23 mouse cellular contexts compared by ENCODE assay signal in genomic region chr17:10982136-10982535, GRCm38 (mm10).
DNase-seq lines count a peak whose midpoint lies in the region; ATAC-seq and TF ChIP-seq lines count a peak whose summit lies in the region.
"Had no signal": no experiment of that assay in that cellular context is flagged by ENCODE, and none has a peak within 500 bp of the region (broad histone marks: within the 10 kb centered on the region; RNA-seq: fewer than 3 reads in every experiment).

No protein-coding gene starts in this region.

- no peaks in the 10 kb centered on the region for H3K27me3 ChIP-seq in liver, adult 2 months (ENCODE audit: control insufficient read depth, insufficient read depth, low read length)
- no peaks in the 10 kb centered on the region for H3K27me3 ChIP-seq in liver, postnatal 0 days (ENCODE audit: insufficient read depth, low read length)
- H3K27me3 ChIP-seq: forebrain, embryonic 13.5 days; heart, embryonic 13.5 days; hindbrain, embryonic 12.5 days; hindbrain, embryonic 15.5 days; Patski had no signal

- no peak overlapping the region for H3K4me2 ChIP-seq in liver, postnatal 0 days (ENCODE audit: low read depth, low read length)
- H3K4me2 ChIP-seq: forebrain, embryonic 13.5 days; heart, embryonic 13.5 days; hindbrain, embryonic 12.5 days; hindbrain, embryonic 15.5 days had no signal

- H3K4me1 ChIP-seq in liver, adult 2 months (ENCODE audit: control insufficient read depth, insufficient read depth, low read length) = no peaks in the 10 kb centered on the region
- H3K4me1 ChIP-seq in liver, postnatal 0 days (ENCODE audit: insufficient read depth) = no peaks in the 10 kb centered on the region
- H3K4me1 ChIP-seq: forebrain, embryonic 10.5 days; forebrain, embryonic 13.5 days; heart, embryonic 13.5 days; hindbrain, embryonic 12.5 days; hindbrain, embryonic 15.5 days had no signal

- no peak for TF ChIP-seq CTCF in liver, adult 2 months (IDR thresholded peaks at IDR 0.05; ENCODE audit: low read depth, low read length)
- no peak for TF ChIP-seq CTCF in liver, postnatal 0 days (IDR thresholded peaks at IDR 0.05; ENCODE audit: low read depth)

- WGBS in liver, adult 2 months = 72% methylated on average over 4 of the region's 4 CpGs
- 48% methylated on average over 4 of the region's 4 CpGs for WGBS in liver, postnatal 0 days (ENCODE audit: insufficient replicate concordance)

- H3K9ac ChIP-seq in liver, adult 2 months (ENCODE audit: low read depth, low read length) = no peak overlapping the region
- no peak overlapping the region for H3K9ac ChIP-seq in liver, postnatal 0 days (replicated peaks)
- H3K9ac ChIP-seq: forebrain, embryonic 13.5 days; heart, embryonic 13.5 days; hindbrain, embryonic 12.5 days; hindbrain, embryonic 15.5 days had no signal

- TF ChIP-seq EP300 in liver, postnatal 0 days (IDR thresholded peaks at IDR 0.05; ENCODE audit: low read depth) = no peak

- no peak overlapping the region for H3K27ac ChIP-seq in liver, adult 2 months (replicated peaks; ENCODE audit: insufficient read depth, low read depth, low read length)
- no peak overlapping the region for H3K27ac ChIP-seq in liver, postnatal 0 days (ENCODE audit: low read depth)
- H3K27ac ChIP-seq: forebrain, embryonic 10.5 days; forebrain, embryonic 13.5 days; gastrocnemius, adult 2 months; heart, embryonic 13.5 days; hindbrain, embryonic 12.5 days; hindbrain, embryonic 15.5 days had no signal

- no peaks in the 10 kb centered on the region for H3K9me3 ChIP-seq in liver, postnatal 0 days (ENCODE audit: low read length)
- H3K9me3 ChIP-seq: forebrain, embryonic 10.5 days; forebrain, embryonic 13.5 days; G1E; hindbrain, embryonic 12.5 days; hindbrain, embryonic 15.5 days had no signal

- ATAC-seq in liver, postnatal 0 days = no peak
- ATAC-seq in megakaryocyte, adult 5-6 weeks (ENCODE audit: poor library complexity, severe bottlenecking) = peak; percentile 96
- ATAC-seq: forebrain, embryonic 13.5 days; forebrain, embryonic 16.5 days; Patski had no signal

- no peak overlapping the region for H3K4me3 ChIP-seq in liver, adult 2 months (ENCODE audit: insufficient read depth, low read depth, low read length)
- no peak overlapping the region for H3K4me3 ChIP-seq in liver, postnatal 0 days (ENCODE audit: low read depth, low read length)
- H3K4me3 ChIP-seq: forebrain, embryonic 10.5 days; forebrain, embryonic 13.5 days; gastrocnemius, adult 2 months; heart, embryonic 13.5 days; hindbrain, embryonic 12.5 days; hindbrain, embryonic 15.5 days had no signal

- no peaks in the 10 kb centered on the region for H3K79me2 ChIP-seq in liver, adult 2 months (ENCODE audit: control insufficient read depth, insufficient read depth, low read length)

- peak; percentile 4 for DNase-seq in liver, adult 2 months (ENCODE audit: extremely low read depth, low read depth, low spot score)
- no peak for DNase-seq in liver, postnatal 0 days
- peak; percentile 2 for DNase-seq in c-Kit-positive CD71-negative TER-119-negative erythroid progenitor cells, embryonic 14.5 days (ENCODE audit: low read depth)
- DNase-seq in ovary, postnatal 36 days (ENCODE audit: low spot score) = no peak
- DNase-seq in kidney, postnatal 14 days = no peak
- DNase-seq: adrenal gland, postnatal 10 days; adrenal gland, postnatal 36 days; cerebellum, adult 11-12 months; cerebellum, adult 8-10 months; cerebellum, postnatal 10 days; cerebellum, postnatal 36 days; gastrocnemius, adult 2 months; gastrocnemius, postnatal 14 days; heart, postnatal 14 days had no signal

- H3K36me3 ChIP-seq in liver, adult 2 months (ENCODE audit: control insufficient read depth, insufficient read depth, low read length) = no peaks in the 10 kb centered on the region
- H3K36me3 ChIP-seq in liver, postnatal 0 days (replicated peaks; ENCODE audit: insufficient read depth, low read length) = no peaks in the 10 kb centered on the region
- H3K36me3 ChIP-seq: forebrain, embryonic 10.5 days; G1E; heart, embryonic 13.5 days; hindbrain, embryonic 12.5 days; hindbrain, embryonic 15.5 days had no signal

- TF ChIP-seq POLR2A in liver, adult 2 months (IDR thresholded peaks at IDR 0.05; ENCODE audit: extremely low read depth, insufficient read depth, low read length) = no peak

Comparison
In these comparisons a context has a peak if more than half of its experiments do, and no peak if none do; other contexts are left out.
1. DNase-seq: peak in liver, adult 2 months (single experiment) and c-Kit-positive CD71-negative TER-119-negative erythroid progenitor cells, embryonic 14.5 days (single experiment); none in liver, postnatal 0 days (single experiment), ovary, postnatal 36 days (single experiment) and kidney, postnatal 14 days (single experiment).